Mouse (Mus musculus) brain, adult 10 weeks (tissue): ENCODE results near the gene Nmnat2. TPM values are rescaled to one million over a fixed set of nuclear protein-coding genes. Genes with fewer than 3 reads are reported as not detected.

Experiments
- polyA plus RNA-seq: library from polyadenylated mRNA; stranded (reverse); fragments of 350-450 nt; fragmentation: Illumina TruSeq; extraction: RNeasy Lipid Tissue Mini Kit (QIAGEN cat#74804); gene quantifications from one replicate; pipeline ENCODE4 v1.2.3, GENCODE M21; 2015; ENCODE audit warnings: low read depth, low replicate concordance

Gene Nmnat2
- 81.5 TPM for polyA plus RNA-seq

DNA sequence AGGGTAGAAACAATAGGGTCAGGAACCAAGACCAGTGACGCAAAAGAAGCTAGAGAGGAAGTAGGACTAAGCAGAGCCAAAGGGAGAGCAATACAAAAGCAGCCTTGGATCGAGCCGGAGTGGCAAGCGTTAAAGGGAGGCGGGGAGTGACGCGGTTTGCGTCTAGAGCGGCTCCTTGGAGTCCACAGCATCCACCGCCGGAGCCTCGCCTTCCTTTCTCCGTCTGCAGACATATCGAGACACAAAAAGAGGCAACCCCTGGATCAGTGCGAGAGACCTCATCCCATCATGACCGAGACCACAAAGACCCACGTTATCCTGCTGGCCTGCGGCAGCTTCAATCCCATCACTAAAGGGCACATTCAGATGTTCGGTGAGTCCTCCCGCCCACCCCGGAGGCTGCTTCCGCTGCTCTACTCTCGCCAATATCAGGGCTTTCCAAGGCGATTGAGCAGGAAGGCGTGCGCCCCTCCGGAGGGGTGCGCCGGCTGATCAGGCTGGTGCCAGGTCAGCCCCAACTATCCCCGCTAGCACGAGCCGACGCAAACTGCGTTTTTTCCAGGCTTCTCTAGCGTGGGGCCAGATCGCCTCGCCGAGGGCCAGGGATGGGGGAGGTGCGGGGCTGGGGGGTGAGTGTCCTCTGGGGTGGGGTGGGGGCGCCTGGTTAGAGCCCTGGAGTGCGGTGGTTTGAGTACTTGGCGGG lies at the start of gene Nmnat2:
Gene Nmnat2, plus strand, starts transcription at position 173 of the 703 bp plus-strand sequence.

Other genes starting within 250 kb of the Nmnat2 start
- gene Apobec4, start 204.4 kb upstream of the Nmnat2 start, polyA plus RNA-seq, result not detected
- gene Rgl1, start 188.6 kb upstream of the Nmnat2 start, polyA plus RNA-seq, result 54.8 TPM
- gene Arpc5, start 188.5 kb upstream of the Nmnat2 start, polyA plus RNA-seq, result 130 TPM
- 4.6 TPM for gene Ncf2, start 154.8 kb upstream of the Nmnat2 start, polyA plus RNA-seq
- gene Smg7, start 52.3 kb upstream of the Nmnat2 start, polyA plus RNA-seq, result 48.0 TPM
- 8.1 TPM for gene Lamc2, start 231.5 kb downstream of the Nmnat2 start, polyA plus RNA-seq